Mouse (Mus musculus): ENCODE measurements around the gene Plcxd2.

- no peak for TF ChIP-seq CTCF (IDR thresholded peaks at IDR 0.05; ENCODE audit: low read depth, low read length)
- no peak for TF ChIP-seq POLR2A (IDR thresholded peaks at IDR 0.05; ENCODE audit: extremely low read depth, insufficient read depth, low read length)
Observed at GRCm38 (mm10) chr16:46008766-46009165, 1.3 kb downstream of the Plcxd2 start.

Measured in liver, adult 2 months (tissue).